Mouse (Mus musculus) cerebellum, adult 9-11 months (tissue): ENCODE results near the gene Grk5.
"Not testable (repeated sequence)": the region's sequence is repeated elsewhere in the genome, so short reads cannot be mapped to it uniquely, and the experiment has no call there.

Experiments
- DNase-seq: peaks from one replicate; pipeline ENCODE4 v3.0.0; 2022

The Grk5 gene

GRCm38 (mm10) chr19:60889714-60890315 lies at the start of gene Grk5:
TSS of gene Grk5 (plus strand) at chr19:60889749.
- peak; percentile 97 for DNase-seq

- DNase-seq: no peak
These were observed 46.2 kb upstream of the Grk5 start for GRCm38 (mm10) chr19:60843324-60843723.

GRCm38 (mm10) chr19:60845731-60846130 lies 43.8 kb upstream of the Grk5 start:
- no peak for DNase-seq

- peak; percentile 93 for DNase-seq
These were observed 28.5 kb upstream of the Grk5 start, which contains the start of gene Sfxn4 for GRCm38 (mm10) chr19:60860868-60861700. TSS of gene Sfxn4 (minus strand) at chr19:60861479.

GRCm38 (mm10) chr19:60866169-60866568 lies 23.4 kb upstream of the Grk5 start:
- not testable (repeated sequence) for DNase-seq

- no peak for DNase-seq
These were observed 19.1 kb upstream of the Grk5 start for GRCm38 (mm10) chr19:60870489-60870888.

- no peak for DNase-seq
These were observed 18.2 kb upstream of the Grk5 start for GRCm38 (mm10) chr19:60871366-60871765.

GRCm38 (mm10) chr19:60872272-60872671 lies 17.3 kb upstream of the Grk5 start:
- DNase-seq: no peak

GRCm38 (mm10) chr19:60873501-60873900 lies 16.0 kb upstream of the Grk5 start:
- DNase-seq: peak; percentile 52

GRCm38 (mm10) chr19:60874064-60874694 lies 15.4 kb upstream of the Grk5 start, which contains the start of gene Prdx3:
TSS of gene Prdx3 (minus strand) at chr19:60874556.
- peak; percentile 97 for DNase-seq

GRCm38 (mm10) chr19:60883129-60883528 lies 6.4 kb upstream of the Grk5 start:
- peak; percentile 42 for DNase-seq

GRCm38 (mm10) chr19:60887637-60888036 lies 1.9 kb upstream of the Grk5 start:
- no peak for DNase-seq

- DNase-seq: peak; percentile 71
These were observed 342 bp upstream of the Grk5 start for GRCm38 (mm10) chr19:60889101-60889713.

GRCm38 (mm10) chr19:60890391-60891122 lies 1.0 kb downstream of the Grk5 start:
- no peak for DNase-seq

GRCm38 (mm10) chr19:60891123-60891470 lies 1.5 kb downstream of the Grk5 start:
- no peak for DNase-seq

GRCm38 (mm10) chr19:60891934-60892547 lies 2.5 kb downstream of the Grk5 start:
- DNase-seq: peak; percentile 66

- DNase-seq: no peak
These were observed 5.8 kb downstream of the Grk5 start for GRCm38 (mm10) chr19:60895251-60895880.

GRCm38 (mm10) chr19:60903139-60903538 lies 13.6 kb downstream of the Grk5 start:
- DNase-seq: no peak

GRCm38 (mm10) chr19:60903971-60904370 lies 14.4 kb downstream of the Grk5 start:
- DNase-seq: no peak

- no peak for DNase-seq
These were observed 15.9 kb downstream of the Grk5 start for GRCm38 (mm10) chr19:60905477-60905876.

- no peak for DNase-seq
These were observed 20.8 kb downstream of the Grk5 start for GRCm38 (mm10) chr19:60910304-60910703.

GRCm38 (mm10) chr19:60911653-60912052 lies 22.1 kb downstream of the Grk5 start:
- DNase-seq: peak; percentile 53
